Mouse (Mus musculus) liver, postnatal 0 days (tissue): ENCODE data around the gene Arid3c. TPM values are rescaled to one million over a fixed set of nuclear protein-coding genes. Genes with fewer than 3 reads are reported as not detected.
"Not testable (repeated sequence)": the region's sequence is repeated elsewhere in the genome, so short reads cannot be mapped to it uniquely, and the experiment has no call there.

ENCODE experiments used
- ATAC-seq: fragments of 200-750 bp; cut with Nextera tagmentation; 2 replicates; pipeline ENCODE4 v1.8.0; 2017; ENCODE audit warnings: mild to moderate bottlenecking, moderate library complexity
- DNase-seq: peaks from one replicate; pipeline ENCODE4 v3.0.0-alpha.2; 2016
- H3K27ac ChIP-seq: fragments of 300-500 bp; sonication (generic); 2 replicates; pipeline ENCODE4 v1.5.1; 2014; ENCODE audit warnings: antibody characterized with exemption, moderate library complexity, mild to moderate bottlenecking, low read depth
- H3K27me3 ChIP-seq: fragments of 300-500 bp; sonication (generic); 2 replicates; pipeline ENCODE4 v1.6.1; 2014; ENCODE audit warnings: low read length, control low read depth, mixed read lengths; ENCODE audit not compliant: insufficient read depth
- H3K36me3 ChIP-seq: fragments of 300-500 bp; sonication (generic); replicated peaks from 2 replicates; pipeline ENCODE4 v1.6.1; 2014; ENCODE audit warnings: mild to moderate bottlenecking, control low read depth, low read length, moderate library complexity, mixed read lengths; ENCODE audit not compliant: insufficient read depth
- H3K4me1 ChIP-seq: fragments of 300-500 bp; sonication (generic); 2 replicates; pipeline ENCODE4 v1.6.1; 2014; ENCODE audit warnings: antibody characterized with exemption, mild to moderate bottlenecking, control low read depth; ENCODE audit not compliant: insufficient read depth
- H3K4me2 ChIP-seq: fragments of 300-500 bp; sonication (generic); 2 replicates; pipeline ENCODE4 v1.6.1; 2014; ENCODE audit warnings: low read depth, mild to moderate bottlenecking, low read length, moderate library complexity, mixed read lengths
- H3K4me3 ChIP-seq: fragments of 300-500 bp; sonication (generic); 2 replicates; pipeline ENCODE4 v1.5.1; 2014; ENCODE audit warnings: low read depth, low read length
- H3K9ac ChIP-seq: fragments of 300-500 bp; sonication (generic); replicated peaks from 2 replicates; pipeline ENCODE4 v1.6.1; 2014; ENCODE audit warnings: mild to moderate bottlenecking, moderate library complexity
- H3K9me3 ChIP-seq: fragments of 300-500 bp; sonication (generic); 2 replicates; pipeline ENCODE4 v1.6.1; 2016; ENCODE audit warnings: mild to moderate bottlenecking, control low read depth, low read length, mixed read lengths
- CTCF ChIP-seq: sonication (generic); IDR thresholded peaks from 2 replicates; pipeline ENCODE4 v1.5.1; 2016; ENCODE audit warnings: antibody characterized with exemption, low read depth
- EP300 ChIP-seq: IDR thresholded peaks from 2 replicates; pipeline ENCODE4 v1.6.1; 2016; ENCODE audit warnings: antibody characterized with exemption, low read depth, mild to moderate bottlenecking
- WGBS: fragments of 180-500 bp; shearing (Covaris S2); extraction: QIAGEN DNeasy Blood & Tissue Kit; methylation state at CpG from one replicate; pipeline ENCODE4 v1.1.7; 2014; ENCODE audit not compliant: insufficient replicate concordance; 5-methylcytosine and 5-hydroxymethylcytosine counted together
- polyA plus RNA-seq: library from polyadenylated mRNA; unstranded; fragments of >200 nt; fragmentation: Nextera tagmentation; extraction: Ambion mirVana; gene quantifications from 2 replicates; pipeline ENCODE4 v1.2.1, GENCODE M21; 2015

The Arid3c gene
- polyA plus RNA-seq, 1 experiment from 2014 or later: not detected

DNA sequence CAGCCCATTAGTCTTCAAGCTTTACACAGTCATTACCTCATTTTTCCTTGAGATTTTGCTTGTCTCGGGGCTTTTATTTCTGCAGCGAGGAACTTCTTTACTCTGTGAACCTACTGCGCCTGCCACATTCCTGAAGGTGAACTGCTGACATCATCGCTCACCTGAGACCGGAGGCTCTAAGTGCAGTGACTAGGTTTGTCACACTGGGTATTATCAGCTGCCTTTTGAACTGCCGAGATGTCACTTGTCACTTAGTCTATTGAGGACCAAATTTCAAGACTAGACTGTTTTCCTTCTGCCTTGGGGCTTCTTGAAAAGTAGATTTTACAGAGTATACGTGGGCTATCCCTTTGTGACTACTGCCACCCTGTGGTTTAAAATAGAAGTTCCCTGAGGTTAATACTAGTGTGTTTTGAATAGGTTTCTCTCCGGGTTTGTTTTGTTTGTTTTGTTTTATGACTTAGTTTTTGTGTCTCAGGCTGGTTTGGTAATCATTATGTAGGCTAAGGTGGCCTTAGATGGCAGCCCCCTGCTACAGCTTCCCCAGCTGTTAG lies 22.7 kb downstream of the Arid3c start:
- Histone ChIP-seq H3K4me2 (no peak overlapping the region), H3K27me3 (peaks cover 21% of the 10 kb centered on the region), H3K4me3 (no peak overlapping the region), H3K36me3 (no peaks in the 10 kb centered on the region), H3K9ac (no peak overlapping the region), H3K9me3 (no peaks in the 10 kb centered on the region), H3K27ac (no peak overlapping the region), H3K4me1 (peaks cover 10% of the 10 kb centered on the region)
- ATAC-seq (no peak), DNase-seq (no peak)
- WGBS: 38% methylated on average over 8 of the region's 8 CpGs
- TF ChIP-seq CTCF (peak; percentile 70), EP300 (no peak)

DNA sequence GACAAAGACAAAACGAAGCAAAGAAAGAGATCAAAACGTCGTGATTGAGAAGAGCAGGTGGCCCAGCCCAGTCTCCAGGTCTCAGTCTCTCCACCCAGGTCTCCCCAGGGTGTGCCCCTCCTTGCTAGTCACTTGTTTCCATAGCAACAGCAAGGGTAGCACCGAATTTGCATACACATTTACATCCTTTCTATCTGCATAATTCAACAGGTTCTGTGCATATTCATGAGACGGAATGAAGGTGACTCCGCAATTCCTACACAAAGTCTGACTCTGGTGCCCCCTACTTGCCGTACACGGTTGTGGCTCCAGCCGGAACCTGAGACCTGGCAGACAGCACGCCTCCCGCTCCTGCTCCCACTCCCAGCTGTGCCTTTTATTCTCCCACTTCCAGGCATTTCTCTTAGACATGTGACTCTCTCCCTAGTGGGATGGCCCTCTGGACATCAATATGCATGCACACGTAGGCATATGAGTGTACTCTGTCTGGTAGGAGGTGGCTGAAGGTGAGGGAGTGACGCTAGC lies 23.9 kb downstream of the Arid3c start:
- no peaks in the 10 kb centered on the region for H3K9me3 ChIP-seq
- H3K36me3 ChIP-seq: no peaks in the 10 kb centered on the region
- H3K9ac ChIP-seq: no peak overlapping the region
- ATAC-seq (peak; percentile 50; the same call in 1 of the 2 replicates), DNase-seq (peak; percentile 63)
- peaks cover 21% of the 10 kb centered on the region for H3K27me3 ChIP-seq
- TF ChIP-seq EP300 (no peak), CTCF (peak; percentile 68)
- no peak overlapping the region for H3K27ac ChIP-seq
- H3K4me1 ChIP-seq: peaks cover 3% of the 10 kb centered on the region
- no peak overlapping the region for H3K4me2 ChIP-seq
- no peak overlapping the region for H3K4me3 ChIP-seq
- 5% methylated on average over 13 of the region's 13 CpGs for WGBS

DNA sequence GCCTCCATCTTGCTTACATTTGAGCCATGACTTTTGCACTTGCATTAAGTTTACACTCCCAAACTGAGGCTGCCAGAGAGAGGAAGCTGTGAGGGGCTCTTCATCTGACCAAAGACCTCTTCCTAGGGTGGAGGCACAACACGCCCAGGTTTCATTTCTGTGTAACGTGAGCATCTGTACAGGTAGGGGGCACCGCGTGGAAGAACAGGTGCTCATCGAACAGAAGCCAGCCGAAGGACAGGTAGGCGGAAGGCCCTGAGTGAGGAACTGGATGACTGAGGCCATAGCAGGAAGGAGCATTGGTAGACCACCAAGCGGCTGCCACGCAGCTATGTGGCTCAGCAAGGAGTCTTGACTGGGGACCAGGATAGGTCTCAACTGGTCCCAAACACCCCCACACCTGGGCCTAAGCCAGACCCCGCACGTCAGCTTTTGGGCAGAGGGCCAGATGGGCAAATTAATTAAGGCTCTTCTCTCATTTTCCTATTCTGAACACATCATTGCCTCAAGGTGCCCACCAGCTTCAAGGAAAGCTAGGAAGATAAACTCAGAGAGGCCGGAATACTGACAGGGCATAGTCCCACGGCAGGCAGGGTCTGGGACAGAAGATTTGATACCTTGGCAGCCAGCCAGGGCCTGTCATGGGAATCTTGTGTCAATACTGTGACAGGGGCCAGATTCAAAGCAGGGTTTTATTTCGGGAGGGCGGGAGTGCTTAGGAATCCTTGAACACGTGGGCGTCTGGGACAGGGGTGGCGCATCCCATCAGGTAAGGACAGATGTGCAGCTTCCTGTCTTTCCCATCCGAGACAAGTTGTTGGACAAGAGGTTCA lies 24.8 kb downstream of the Arid3c start:
- Histone ChIP-seq H3K4me2 (no peak overlapping the region), H3K27me3 (peaks cover 21% of the 10 kb centered on the region), H3K27ac (no peak overlapping the region), H3K36me3 (no peaks in the 10 kb centered on the region), H3K4me3 (no peak overlapping the region), H3K9ac (no peak overlapping the region), H3K9me3 (no peaks in the 10 kb centered on the region), H3K4me1 (no peaks in the 10 kb centered on the region)
- no peak for TF ChIP-seq EP300
- TF ChIP-seq CTCF: no peak
- WGBS: 67% methylated on average over 19 of the region's 19 CpGs
- ATAC-seq (no peak), DNase-seq (no peak)

DNA sequence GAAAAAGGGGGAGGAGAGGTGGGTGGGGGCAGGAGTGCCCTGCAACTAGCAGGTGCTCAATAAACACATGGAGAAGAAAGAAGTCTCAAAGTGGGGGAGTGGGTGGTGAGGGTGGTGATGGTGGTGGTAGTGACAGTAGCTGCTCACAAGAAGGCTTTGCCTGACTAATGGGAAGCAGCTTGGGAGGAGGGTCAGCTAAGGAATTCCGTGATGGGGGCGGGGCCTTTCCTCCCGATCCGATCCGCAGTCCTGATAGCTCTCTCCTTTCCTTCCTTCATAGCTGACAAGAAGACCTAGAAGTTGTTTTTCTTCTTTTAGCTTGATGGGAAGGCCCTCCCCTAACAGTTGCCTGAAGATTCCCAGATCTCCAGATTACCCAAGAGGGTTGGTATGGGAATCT lies 26.3 kb downstream of the Arid3c start:
- Histone ChIP-seq H3K27ac (no peak overlapping the region), H3K4me2 (no peak overlapping the region), H3K36me3 (no peaks in the 10 kb centered on the region), H3K27me3 (peaks cover 21% of the 10 kb centered on the region), H3K4me3 (no peak overlapping the region), H3K9me3 (no peaks in the 10 kb centered on the region), H3K9ac (no peak overlapping the region), H3K4me1 (no peaks in the 10 kb centered on the region)
- TF ChIP-seq EP300 (no peak), CTCF (no peak)
- DNase-seq (no peak), ATAC-seq (no peak)
- 7% methylated on average over 5 of the region's 5 CpGs for WGBS

DNA sequence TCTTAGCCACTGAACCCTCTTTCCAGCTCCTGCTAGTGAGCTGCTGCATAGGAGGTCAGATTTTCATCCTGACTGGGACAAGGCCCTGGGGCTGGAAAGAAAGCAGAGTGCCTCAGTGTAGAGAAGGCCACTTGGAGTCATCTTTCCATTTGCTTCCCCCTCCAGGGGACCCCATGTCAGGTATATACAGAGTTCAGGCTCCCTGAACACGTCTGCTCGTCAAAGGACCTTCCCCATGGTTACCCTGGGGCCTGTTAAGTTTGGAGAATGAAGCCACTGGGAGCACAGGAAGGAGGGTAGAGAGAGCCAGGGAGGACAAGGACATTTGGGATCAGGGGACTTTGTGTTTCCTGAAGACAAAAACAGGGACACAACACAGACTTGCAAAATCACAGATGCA lies 28.7 kb downstream of the Arid3c start:
- DNase-seq, H3K4me3 ChIP-seq, H3K4me1 ChIP-seq, H3K4me2 ChIP-seq, H3K9me3 ChIP-seq, H3K27ac ChIP-seq, H3K9ac ChIP-seq, ATAC-seq, H3K36me3 ChIP-seq: not testable (repeated sequence)
- 61% methylated on average over 2 of the region's 2 CpGs for WGBS
- peaks cover 18% of the 10 kb centered on the region for H3K27me3 ChIP-seq

DNA sequence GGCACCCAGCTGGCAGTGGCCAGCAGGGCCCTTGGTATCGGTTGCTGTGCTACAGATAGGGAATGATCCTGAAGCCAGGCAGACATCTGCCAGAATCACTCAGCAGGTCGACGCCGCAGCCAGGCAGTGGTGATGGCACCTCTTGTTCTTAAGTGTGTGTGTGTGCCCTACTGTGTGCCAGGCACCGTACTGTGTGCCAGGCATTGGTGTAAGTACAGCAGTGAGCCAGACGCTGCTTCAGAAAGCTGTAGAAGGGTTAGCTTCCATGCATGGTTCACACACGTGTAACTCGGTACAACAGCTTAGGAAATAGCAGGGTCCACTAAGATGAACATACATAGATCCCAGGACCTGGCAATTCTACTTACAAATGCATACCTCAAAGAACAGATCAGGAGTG lies 30.7 kb downstream of the Arid3c start:
- not testable (repeated sequence) for H3K27ac ChIP-seq

DNA sequence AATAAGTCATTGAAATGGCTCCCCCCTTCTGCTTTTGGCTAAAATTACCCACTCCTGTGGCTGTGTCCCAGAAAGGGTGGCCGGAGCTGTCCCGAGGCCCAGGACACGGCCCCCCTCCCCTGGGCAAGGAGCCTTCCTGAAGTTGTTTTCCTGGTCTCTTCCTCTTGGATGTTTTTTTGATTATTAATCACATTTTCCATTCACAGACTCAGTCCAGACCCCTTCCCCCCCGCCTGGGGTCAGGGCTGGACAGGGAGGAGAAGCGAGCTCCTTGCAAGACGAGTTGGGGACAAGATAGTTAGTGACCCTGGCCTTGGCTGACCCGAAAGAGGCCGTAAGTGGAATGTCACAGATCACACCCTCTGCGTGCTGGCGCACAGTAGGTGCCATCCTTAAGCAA lies 31.2 kb downstream of the Arid3c start, which contains the start of gene Il11ra1:
TSS of gene Il11ra1 (plus strand) at position 207 of the 400 bp plus-strand sequence.
- not testable (repeated sequence) for H3K9me3 ChIP-seq, ATAC-seq, H3K36me3 ChIP-seq, H3K27ac ChIP-seq, H3K4me1 ChIP-seq, H3K4me3 ChIP-seq, H3K4me2 ChIP-seq, DNase-seq, H3K9ac ChIP-seq
- H3K27me3 ChIP-seq: peaks cover 10% of the 10 kb centered on the region; the same call in 1 of the 2 replicates
- WGBS: 82% methylated on average over 8 of the region's 10 CpGs

More for the DNA sequence above, 30.7 kb downstream of the Arid3c start:
- not testable (repeated sequence) for H3K4me3 ChIP-seq, DNase-seq, H3K4me2 ChIP-seq, H3K36me3 ChIP-seq, ATAC-seq, H3K4me1 ChIP-seq, H3K9ac ChIP-seq, H3K9me3 ChIP-seq
- peaks cover 10% of the 10 kb centered on the region; the same call in 1 of the 2 replicates for H3K27me3 ChIP-seq
- WGBS: 80% methylated on average over 3 of the region's 8 CpGs

DNA sequence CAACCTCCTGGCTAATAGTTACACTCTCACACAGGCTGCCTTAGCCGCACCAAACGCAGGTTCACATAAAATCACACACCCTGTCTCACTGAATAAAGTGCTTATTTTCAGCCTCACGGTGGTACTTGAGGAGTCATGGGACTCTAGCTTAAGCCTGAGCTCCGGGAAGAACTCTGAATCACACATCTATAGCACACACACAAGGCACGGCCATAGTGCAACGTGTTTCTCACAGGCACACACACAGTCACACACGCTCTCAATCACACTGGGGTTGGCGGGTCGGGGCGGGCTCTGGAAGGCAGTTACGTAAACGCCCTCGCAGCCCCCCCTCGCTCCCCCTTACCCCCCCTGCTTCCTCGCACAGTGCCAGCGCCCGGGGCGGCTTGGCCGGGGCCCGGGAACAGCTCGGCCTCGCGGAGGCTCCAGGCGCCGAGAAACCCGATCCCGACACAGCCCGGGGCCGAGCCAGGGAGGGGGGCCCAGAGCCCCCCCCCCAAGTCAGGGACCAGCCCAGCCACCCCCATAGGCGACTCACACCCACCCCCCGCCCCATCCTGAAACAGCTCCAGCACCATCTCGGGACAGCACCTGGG lies 32.4 kb downstream of the Arid3c start:
- H3K9ac ChIP-seq, H3K4me1 ChIP-seq, H3K4me3 ChIP-seq, DNase-seq, H3K9me3 ChIP-seq, H3K27me3 ChIP-seq, H3K4me2 ChIP-seq, H3K27ac ChIP-seq, H3K36me3 ChIP-seq, ATAC-seq: not testable (repeated sequence)
- 14% methylated on average over 21 of the region's 32 CpGs for WGBS
